Mouse (Mus musculus) leukemia stem cell, adult 10-12 weeks (primary cell): ENCODE results near the gene Slc25a48. TPM values are rescaled to one million over a fixed set of nuclear protein-coding genes. Genes with fewer than 3 reads are reported as not detected.

Source experiments
- polyA plus RNA-seq: library from polyadenylated mRNA; stranded (reverse); fragments of >175 nt; gene quantifications from 2 replicates; pipeline ENCODE4 v1.2.3, GENCODE M21; 2012; ENCODE audit warnings: low replicate concordance

Gene Slc25a48
- polyA plus RNA-seq = not detected in 2 replicates

GRCm38 (mm10) chr13:56438211-56439075 lies at the start of gene Slc25a48:
Gene Slc25a48 (plus strand): TSS chr13:56438355.

GRCm38 (mm10) chr13:56426365-56426764 lies 11.8 kb upstream of the Slc25a48 start, which contains the start of gene Gm3045:
Gene Gm3045 (plus strand): TSS chr13:56426594.

GRCm38 (mm10) chr13:56482146-56482545 lies 44.0 kb downstream of the Slc25a48 start, which contains the start of gene Il9:
Gene Il9 (minus strand): TSS chr13:56482246.

DNA sequence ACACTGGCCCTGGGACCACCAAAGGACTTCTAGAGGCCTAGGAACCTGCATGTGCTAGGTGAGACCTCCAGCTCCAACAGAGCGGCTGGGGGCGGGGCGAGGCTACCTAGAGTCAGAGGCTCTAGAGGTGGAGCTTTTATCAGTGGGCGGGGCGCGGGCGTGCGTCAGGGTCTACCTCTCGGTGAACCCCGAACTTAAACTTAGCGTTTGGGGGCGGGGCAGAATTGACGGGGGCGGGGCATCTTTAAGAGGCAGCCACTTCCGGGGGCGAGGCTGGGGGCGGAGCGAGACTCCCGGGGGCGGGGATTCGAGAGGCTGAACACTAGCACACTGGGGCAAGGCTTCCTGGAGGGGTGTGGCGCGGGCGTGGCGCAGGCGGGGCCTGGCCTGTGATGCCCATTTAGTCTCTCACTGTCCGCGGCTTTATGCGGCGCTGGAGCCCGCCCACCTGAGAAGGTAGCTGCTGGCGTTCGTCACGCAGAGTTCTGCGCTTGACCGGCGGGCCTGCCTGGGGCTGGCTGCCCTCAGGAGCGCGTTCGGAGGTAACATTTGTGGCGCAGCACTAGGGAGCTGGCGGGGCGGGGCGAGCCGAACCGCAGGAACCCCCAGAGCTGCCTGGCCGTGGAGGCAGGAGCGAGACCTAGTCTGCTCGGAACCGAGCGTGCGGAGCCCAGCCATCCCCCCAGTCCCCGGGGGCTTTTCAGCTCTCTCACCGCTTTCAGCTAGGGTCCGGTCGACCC lies 84.1 kb downstream of the Slc25a48 start, which contains the start of gene Fbxl21:
Fbxl21 (plus strand) TSS at position 392 of the 740 bp plus-strand sequence.

Other genes starting within 250 kb of the Slc25a48 start
- gene Neurog1, start 186.2 kb upstream of the Slc25a48 start, polyA plus RNA-seq = not detected in 2 replicates
- 0.16 TPM in 1 of 2 replicates, not detected in the other for gene Cxcl14, start 141.8 kb upstream of the Slc25a48 start, polyA plus RNA-seq
- gene Gm3045, start 11.8 kb upstream of the Slc25a48 start, polyA plus RNA-seq = not detected in 2 replicates
- gene Il9, start 43.9 kb downstream of the Slc25a48 start, polyA plus RNA-seq = not detected in 2 replicates
- gene Fbxl21, start 84.1 kb downstream of the Slc25a48 start, polyA plus RNA-seq = not detected in 2 replicates
- gene Lect2, start 110.1 kb downstream of the Slc25a48 start, polyA plus RNA-seq = not detected in 2 replicates
- gene Tgfbi, start 171.2 kb downstream of the Slc25a48 start, polyA plus RNA-seq = 38.2 and 42.9 TPM in 2 replicates